Mouse (Mus musculus) brain, embryonic 18.5 days (tissue): Measurements from ENCODE around the gene Pacs1.

ENCODE experiments used
- DNase-seq: peaks from one replicate; pipeline ENCODE4 v3.0.0-alpha.2; 2012; ENCODE audit warnings: low read depth, low spot score

Gene Pacs1

DNA sequence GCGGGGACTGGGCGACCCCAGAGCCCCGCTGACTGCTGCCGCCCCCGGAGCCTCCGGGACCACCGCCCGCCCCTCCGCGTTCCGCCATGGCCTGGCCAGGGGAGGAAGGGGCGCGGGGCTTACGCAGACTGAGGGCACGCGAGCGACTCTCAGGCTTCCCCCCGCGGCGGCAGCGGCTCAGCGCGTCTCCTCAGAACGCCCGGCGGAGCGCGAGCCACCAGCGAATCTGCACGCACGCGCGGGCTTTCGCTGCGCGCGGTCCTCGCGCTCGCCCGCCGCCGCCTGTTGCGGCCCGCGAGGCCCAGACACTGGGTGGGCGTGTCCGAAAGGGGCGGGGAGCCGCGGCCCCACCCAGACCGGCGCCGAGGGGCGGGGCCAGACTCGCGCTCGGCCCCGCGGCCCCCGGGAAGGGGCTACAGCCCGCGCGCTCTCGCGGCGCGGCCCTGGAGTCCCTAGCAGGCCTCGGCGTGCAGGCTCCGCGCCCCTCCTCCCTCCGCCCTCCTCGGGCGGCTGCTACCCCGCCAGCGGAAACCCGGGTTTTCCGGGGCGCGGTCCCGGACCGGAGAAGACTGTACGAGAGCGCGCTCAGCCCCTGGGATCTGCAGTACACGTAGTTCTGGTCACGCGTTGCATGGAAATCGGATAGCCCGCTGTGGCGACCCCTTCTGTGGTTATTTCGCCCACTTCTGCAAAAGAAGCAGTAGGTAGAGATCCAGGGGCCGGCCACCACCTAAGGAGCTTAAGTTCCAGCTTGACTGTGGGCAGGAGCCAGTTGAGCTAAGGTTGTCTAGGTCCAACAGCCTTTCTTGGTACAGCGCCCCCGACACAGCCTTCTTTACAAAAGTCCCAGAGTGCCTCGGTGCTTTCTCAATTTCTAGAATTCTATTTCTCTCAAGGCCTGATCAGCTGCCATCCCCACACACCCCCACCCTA is at the start of gene Pacs1:
Pacs1 (minus strand) TSS at position 319 of the 933 bp plus-strand sequence.
- DNase-seq: peak; percentile 77

DNA sequence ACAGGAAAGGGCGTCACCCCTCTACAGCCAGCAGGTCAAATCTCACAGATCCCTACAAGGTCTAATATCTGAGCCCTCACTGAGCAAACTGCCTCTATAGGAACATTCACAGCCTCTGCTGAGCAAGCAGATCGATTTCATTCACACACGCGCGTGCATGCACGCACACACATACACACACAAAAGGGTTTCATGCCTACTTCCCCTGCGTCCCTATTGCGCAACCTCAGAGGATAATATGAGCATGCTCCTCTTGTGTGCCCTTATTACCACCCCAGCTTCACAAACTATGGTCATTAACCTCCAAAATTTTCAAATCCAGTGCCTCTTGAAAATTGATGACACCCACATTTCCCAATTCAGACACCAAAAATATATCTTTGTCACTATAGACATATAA is 40.3 kb upstream of the Pacs1 start:
- no peak for DNase-seq

DNA sequence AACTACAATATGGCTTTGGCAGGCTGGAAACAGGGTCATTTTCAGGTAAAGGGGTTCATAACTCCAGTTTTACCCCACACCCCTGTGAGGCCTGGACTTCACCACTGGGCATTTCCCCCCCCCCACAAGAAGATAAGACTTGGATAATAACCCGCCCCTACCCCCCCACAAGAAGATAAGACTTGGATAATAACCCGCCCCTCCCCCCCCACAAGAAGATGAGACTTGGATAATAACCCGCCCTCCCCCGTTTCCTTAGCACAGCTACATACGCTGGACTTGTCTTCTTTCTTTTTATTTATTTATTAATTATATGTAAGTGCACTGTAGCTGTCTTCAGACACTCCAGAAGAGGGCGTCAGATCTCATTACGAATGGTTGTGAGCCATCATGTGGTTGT is 36.1 kb upstream of the Pacs1 start:
- no peak for DNase-seq

DNA sequence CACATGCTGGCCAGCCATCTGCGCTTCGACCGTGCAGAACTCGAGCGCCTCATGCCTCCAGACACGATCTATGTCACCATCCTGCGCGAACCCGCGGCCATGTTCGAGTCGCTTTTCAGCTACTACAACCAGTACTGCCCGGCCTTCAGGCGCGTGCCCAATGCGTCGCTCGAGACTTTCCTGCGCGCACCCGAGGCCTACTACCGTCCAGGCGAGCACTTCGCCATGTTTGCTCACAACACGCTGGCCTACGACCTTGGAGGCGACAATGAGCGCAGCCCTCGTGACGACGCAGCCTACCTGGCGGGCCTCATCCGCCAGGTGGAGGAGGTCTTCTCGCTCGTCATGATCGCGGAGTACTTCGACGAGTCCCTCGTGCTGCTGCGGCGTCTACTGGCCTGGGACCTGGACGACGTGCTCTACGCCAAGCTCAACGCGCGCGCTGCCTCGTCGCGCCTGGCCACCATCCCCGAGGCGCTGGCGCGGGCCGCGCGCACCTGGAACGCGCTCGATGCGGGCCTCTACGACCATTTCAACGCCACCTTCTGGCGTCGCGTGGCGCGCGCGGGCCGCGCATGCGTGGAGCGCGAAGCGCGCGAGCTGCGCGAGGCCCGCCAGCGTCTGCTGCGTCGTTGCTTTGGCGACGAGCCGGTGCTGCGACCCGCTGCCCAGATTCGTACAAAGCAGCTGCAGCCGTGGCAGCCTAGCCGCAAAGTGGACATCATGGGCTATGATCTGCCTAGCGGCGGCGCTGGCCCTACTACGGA is 34.2 kb upstream of the Pacs1 start:
- no peak for DNase-seq

DNA sequence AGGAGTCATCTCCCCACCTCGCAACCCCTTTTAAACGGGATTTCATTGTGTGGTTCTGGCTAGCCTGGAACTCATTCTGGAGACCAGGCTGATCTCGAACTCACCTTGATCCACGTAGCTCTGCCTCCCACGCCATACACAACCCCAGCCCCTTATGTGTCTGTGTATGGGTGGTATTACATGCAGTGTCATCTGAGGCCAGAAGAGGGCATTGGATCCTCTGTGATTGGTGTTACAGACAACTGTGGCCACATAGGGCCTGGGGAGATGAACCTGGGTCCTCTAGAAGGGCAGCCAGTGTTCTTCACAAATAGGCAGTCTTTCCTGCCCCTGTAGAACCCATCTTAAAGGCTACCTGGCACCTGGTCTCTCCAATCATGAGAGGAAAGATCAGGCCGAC is 33.4 kb upstream of the Pacs1 start:
- DNase-seq: no peak

DNA sequence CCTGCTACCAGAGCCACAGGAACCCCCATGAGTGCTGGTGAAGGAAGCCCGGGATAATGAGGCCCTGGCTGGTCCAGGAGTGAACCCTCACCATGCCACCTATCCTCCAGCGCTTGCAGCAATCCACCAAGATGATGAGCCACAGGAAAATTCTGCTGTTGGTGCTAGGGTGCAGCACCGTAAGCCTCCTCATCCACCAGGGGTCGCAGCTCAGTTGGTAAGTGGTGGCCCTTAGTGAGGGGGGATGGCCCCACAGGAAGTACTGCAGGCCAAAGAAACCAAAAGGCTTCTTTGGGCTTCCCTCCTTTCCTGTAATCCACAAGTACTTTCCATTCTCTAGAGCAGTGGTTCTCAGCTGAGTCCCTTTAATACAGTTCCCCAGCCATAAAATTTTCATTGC is 29.5 kb upstream of the Pacs1 start:
- DNase-seq: no peak

DNA sequence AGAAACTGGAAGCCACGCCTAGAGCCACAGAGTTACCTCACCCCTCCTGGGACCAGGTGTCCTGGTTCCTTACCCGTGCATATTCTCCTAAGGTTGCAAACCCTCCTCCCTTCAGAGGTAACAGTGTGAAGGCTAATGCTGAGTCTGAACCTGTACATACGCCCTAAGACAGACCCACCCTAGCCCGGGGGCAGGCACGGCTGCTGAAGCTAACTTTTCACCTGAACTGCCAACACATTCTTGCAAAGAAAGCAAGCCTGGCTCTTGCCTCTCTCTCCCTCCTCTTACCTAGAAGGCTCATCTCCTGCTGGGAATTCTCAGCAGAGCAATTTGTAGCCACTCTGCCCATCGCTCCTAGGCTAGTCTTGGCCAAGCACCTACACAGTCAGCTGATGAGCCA is 27.7 kb upstream of the Pacs1 start:
- no peak for DNase-seq

DNA sequence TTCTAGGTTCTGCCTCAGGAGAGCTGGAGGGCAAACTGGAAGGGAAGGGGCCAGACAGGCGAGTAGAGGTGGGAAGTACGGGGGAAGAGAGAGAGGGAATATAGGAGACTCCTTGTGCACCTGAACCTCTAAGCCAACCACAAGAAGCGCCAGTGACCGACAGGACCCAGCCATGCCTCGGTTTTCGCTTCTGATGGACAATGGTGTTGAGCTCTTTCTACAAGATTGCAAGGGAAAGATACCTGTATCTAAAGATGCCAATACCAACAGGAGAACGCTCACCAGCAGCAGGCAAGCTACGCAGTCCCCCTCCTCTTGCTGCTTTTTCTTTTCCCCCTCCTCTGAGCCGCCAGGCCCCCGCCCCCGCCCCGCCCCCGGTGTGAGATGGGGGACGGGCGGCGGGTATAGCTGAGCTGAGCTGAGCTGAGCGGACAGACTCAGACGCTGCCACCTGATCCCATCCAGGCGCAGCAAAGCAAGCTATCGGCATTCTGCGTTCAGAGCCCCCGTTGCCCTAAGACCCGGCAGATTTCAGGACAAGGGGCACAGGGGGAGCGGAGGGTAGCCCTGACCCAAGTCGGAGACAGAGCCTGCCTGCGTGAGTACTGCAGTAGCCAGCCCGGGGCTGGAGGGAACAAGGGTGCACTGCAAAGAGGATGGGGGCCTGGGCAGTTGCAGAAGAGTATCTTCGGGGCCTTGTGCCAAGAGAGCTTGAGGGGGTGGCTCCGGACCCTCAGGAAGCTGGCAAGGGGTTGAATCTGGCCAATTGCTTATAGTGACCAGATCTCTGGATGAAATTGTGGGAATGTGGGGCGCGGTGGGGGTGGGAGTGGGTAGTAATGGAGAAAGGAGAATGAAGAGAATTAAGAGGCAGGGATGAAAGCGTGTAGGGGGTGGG is 25.2 kb upstream of the Pacs1 start, which contains the start of gene Gal3st3:
Gal3st3 (plus strand) TSS at position 429 of the 898 bp plus-strand sequence.
- DNase-seq: peak; percentile 37

DNA sequence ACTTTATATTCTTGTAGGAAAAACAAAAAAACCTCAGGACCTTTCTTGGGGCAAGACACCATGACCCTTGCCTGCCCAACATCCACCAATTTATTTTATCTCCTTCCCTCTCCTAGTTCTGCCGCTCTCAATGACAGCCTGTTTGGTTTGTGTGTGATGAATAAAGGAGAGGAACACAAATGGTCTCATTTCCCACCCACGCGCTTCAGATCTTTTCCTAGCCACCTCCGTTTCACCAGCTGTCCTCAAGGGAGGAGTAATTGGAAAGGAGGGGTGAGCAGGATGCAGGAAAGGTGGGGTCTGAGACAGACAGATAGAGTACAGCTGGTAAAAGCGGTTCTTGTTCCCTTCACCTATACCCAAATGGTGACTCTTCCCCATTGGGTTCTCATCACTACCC is 23.7 kb upstream of the Pacs1 start:
- no peak for DNase-seq

DNA sequence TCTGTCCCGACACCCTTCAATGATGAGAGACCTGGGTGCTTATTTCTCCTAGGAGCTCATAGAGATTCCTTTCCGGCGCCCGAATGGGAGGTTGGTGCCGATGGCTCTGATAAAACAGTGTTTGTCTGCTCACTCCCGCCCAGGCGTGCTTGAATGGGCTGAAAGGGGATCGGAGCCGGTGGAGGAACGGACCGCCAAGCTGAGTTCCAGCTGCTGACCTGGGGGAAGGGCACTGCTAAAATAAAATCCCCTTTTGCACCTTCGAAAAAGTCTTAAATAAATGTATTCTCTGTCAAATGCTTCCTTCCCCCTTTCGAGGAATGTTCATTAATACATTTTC is 22.8 kb upstream of the Pacs1 start:
- DNase-seq: no peak

DNA sequence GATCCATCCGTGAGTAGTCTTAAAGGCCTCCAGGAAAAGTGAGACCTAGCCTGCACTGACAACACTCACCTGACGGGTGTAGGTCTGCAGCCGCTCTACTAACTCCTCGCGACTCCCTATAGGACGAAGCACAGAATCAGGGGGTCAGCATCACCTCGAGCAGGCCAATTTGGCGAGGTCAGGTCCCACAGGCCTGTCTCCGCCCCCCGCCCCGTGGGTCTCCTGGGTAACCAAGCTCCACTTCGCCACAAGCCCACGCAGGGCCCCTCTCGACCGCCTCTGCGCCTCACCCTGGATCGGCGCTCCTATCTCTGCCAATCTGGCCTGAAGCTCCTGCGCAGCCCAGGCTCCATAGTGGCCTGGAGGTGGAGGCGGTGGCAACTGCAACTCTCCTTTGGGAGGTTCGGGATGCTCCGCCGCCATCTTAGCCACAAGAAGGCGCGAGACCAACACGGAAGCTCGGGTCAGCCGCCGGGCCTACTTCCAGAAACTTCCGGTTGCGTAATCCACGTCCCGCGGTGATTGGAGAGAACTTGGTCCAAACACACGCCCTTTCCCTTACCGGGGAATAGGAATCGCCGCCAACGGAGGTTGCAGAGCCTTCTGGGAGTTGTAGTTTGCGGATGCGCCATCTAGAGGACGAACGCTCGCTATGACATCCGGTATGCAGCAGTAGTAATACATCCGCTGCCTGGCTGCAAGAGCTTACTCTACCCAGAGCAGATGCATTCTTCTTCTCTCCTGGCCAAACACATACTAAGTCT is 22.2 kb upstream of the Pacs1 start, which contains the start of gene Sf3b2:
Sf3b2 (minus strand) TSS at position 484 of the 764 bp plus-strand sequence.
- DNase-seq: peak; percentile 100

DNA sequence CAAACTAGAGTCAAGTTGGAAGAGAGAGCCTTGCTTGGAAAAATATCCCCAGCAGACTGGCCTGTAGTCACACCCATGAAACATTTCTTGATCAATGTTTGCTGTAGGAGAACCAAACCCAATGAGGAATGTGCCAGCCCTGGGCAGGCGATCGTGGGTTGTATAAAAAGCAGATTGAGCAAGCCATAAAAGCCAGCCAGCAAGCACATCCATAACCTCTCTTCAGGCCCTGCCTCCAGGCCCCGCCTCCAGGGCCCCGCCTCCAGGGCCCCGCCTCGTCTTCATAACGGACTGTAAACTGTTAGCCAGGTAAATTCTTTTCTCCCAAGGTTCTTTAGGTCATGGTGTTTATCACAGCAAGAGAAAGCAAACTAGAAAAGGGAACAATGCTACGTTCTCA is 5.5 kb upstream of the Pacs1 start:
- no peak for DNase-seq

DNA sequence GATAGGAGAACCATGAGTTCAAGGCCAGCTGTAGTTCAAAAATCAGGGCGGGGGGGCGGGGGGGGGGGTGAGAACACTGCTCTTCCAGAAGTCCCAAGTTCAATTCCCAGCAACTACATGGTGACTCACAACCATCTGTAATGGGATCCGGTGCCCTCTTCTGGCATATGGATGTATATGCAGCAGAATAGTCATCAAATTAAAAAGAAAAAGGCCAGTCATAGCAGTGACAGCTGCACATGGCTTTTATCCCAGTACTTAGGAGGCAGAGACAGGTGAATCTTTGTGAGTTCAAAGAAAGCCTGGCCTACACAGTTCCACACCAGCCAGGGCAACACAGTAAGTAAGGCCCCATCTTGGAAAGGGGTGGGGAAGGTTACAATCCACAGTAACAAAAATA is 4.2 kb upstream of the Pacs1 start:
- DNase-seq: no peak

DNA sequence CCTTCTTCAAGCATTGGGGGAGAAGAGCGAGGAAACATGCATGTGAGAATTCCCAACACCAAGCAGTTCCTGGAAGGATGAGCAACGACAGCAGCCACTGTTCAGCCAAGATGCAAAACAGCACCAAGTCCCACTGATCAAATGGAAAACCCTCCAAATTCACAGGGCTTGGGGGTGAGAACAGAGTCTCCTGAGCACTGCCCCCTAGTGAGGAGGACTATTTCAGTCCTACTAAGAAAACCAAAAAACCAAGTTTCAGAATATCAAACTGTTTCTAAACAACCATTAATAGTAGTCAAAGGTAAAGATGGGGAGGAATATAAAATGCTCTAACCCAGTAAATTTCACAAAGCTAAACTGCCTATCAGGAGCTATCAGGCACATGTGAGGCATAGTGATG is 3.6 kb upstream of the Pacs1 start:
- no peak for DNase-seq

DNA sequence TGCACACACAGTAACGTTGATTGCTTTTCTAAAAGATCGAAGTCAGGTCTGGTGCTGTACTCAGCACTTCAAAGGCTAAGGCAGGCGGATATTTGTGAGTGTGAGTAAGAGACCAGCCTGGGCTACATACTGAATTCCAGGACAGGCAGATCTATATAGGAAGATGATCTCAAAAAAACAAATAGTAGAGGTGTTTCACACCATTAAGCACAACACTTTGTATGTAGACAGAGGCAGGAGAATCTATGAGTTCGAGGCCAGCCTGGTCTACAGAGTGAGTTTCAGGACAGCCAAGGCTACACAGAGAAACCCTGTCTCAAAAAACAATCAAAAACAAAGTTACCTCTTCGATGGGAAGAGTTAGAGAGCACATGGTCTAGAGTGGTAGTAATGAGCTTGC is 2.8 kb upstream of the Pacs1 start:
- no peak for DNase-seq

DNA sequence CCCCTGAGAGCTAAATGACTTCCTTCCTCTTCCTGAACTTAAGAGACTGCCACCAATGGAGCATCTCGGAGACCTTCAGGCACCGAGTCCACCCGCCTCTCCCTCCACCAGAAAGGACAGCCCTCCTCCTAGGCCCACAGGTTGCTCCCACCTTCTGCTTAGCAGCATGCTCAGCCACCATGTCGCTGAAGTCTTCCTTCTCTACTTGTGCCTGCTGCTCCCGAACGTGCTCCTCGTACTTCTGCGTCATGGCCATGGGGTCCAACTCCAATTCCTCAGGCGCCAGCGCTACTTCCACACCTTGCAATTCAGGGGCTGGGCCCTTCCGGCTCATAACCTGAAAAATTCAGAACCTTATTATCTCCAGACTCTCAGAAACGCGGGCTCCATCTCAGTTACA is 1.7 kb upstream of the Pacs1 start:
- no peak for DNase-seq

DNA sequence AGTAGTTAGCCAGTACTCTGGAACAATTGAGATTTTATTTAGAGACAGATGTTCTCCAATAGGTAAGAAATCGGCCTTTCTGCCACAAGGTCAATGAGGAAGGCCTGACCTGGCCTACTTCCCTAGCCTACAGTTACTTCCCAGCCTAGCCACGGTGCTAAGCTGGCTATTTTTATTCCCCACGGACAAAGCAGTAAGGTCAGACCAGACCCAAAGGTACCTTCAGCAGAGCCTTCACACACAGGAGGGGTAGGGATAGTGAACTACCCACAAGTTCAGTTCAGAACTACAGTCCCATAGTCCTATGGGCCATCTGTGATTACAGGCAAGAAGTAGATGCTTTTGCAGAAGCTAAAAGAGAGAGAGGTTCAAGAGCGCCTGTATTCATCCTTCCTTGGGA is 997 bp upstream of the Pacs1 start:
- DNase-seq: no peak

DNA sequence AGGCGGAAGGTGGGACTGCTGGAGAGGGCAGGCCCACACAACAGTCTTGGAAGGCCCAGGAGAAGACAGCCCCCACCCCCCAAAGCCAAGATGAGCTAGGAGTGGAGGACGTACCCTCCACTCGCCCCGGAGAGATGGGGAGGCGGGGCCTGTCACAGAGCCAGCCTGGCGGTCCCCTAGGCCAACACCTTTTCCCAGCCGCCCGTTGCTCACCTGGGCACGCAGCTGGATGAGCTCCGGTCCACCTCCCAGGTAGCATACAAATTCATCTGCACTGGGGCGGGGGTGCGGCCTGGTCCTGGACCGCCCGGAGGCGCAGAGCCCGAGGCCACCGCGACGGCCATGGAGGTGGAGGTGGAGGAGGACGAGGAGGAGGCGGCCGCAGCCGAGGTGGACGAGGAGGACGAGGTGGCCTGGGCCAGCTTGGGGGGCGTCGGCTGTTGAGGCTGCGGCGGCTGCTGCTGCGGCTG is 558 bp downstream of the Pacs1 start:
- no peak for DNase-seq

DNA sequence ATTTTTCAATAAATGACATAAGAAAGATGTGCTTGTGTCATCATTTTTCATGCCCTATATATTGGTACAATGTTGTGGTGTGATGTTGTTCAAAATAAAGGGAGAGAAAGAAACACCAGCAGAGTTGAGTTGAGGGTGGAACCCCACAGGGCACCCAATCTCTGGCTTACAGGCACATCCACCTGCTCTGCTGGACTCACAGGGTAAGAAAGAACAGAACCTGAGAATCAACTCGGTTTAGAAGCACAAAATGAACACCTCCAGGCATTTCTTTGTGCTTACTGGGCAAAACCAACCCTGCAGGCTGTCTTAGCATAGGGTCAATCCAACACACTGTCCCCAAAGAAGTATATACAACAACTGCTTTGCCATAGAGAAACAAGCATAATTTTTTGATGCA is 1.5 kb downstream of the Pacs1 start:
- DNase-seq: no peak

DNA sequence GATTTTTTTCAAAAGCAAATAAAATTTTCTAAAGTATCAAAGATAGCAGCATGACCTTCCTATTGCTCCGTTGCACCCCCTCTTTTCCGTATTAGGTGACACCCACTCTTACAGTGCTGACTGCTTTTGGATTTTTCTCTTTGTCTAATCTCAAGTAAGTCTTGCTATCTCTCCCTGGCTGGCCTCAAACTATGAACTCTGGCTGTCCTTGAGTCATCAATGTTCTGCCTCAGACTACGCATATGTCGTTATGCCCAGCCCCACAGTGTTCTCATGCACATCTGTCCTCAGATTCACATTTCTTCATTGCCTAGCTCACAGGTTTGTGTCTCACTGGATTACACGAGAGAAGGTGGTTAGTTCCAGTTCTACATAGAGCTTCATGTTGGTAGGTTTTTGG is 3.5 kb downstream of the Pacs1 start:
- no peak for DNase-seq

DNA sequence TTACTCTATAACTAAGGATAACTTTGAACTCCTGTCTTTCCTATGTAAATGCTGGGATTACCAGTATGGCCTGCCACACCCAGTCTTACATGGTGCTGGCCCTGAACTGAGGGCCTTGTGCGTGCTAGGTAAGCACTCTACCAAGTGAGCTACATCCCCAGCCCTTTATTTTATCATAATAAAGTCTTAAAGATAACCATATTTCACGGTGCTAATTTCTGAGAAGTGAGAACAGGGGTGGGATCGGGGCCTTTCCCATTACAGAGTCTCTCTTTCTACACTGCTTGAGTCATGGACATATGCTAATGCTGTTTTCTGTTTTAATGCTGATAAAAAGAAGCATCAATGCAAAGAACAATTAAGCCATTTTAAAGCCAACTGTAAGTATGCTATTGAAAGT is 4.0 kb downstream of the Pacs1 start:
- DNase-seq: no peak
